Mouse (Mus musculus) gastrocnemius, postnatal 14 days (tissue): ENCODE data around the gene Pmpca. TPM values are rescaled to one million over a fixed set of nuclear protein-coding genes. Genes with fewer than 3 reads are reported as not detected.
"Not testable (repeated sequence)": the region's sequence is repeated elsewhere in the genome, so short reads cannot be mapped to it uniquely, and the experiment has no call there.

Source experiments
- DNase-seq: peaks from one replicate; pipeline ENCODE4 v3.0.0; 2021; ENCODE audit warnings: mixed read lengths
- intact Hi-C: fragments of 180-260 bp; cut with DNase I; formaldehyde crosslinking; loops from one replicate; pipeline ENCODE4 v1.15.1; 2025; ENCODE audit warnings: low total_unique reads
- total RNA-seq, 2 experiments: library from RNA; stranded (reverse); gene quantifications; 2 replicates each; pipeline ENCODE4 v1.2.3; 2021

The Pmpca gene
- total RNA-seq, 2 experiments from 2014 or later: 125 to 136 TPM

GRCm38 (mm10) chr2:26364738-26365465 is 24.2 kb upstream of the Pmpca start:
- peak; percentile 88 for DNase-seq
- intact Hi-C loops: no loop called here

GRCm38 (mm10) chr2:26367911-26368310 is 21.2 kb upstream of the Pmpca start:
- intact Hi-C loops: no loop called here
- no peak for DNase-seq

- DNase-seq: no peak
Observed at GRCm38 (mm10) chr2:26368572-26368971, 20.6 kb upstream of the Pmpca start.

GRCm38 (mm10) chr2:26372396-26372795 is 16.7 kb upstream of the Pmpca start:
- no peak for DNase-seq
- intact Hi-C loops: no loop called here

More at GRCm38 (mm10) chr2:26368572-26368971, 20.6 kb upstream of the Pmpca start:
- intact Hi-C loops: no loop called here

- intact Hi-C loops: no loop called here
- DNase-seq: peak; percentile 84
Observed at GRCm38 (mm10) chr2:26380131-26380771, 8.9 kb upstream of the Pmpca start, which contains the start of gene Snapc4. Gene Snapc4 (minus strand): TSS chr2:26380653.

GRCm38 (mm10) chr2:26380871-26381270 is 8.3 kb upstream of the Pmpca start:
- intact Hi-C loops: not testable (repeated sequence)

GRCm38 (mm10) chr2:26387713-26388112 is 1.4 kb upstream of the Pmpca start:
- intact Hi-C loops: no loop called here
- no peak for DNase-seq

More at GRCm38 (mm10) chr2:26380871-26381270, 8.3 kb upstream of the Pmpca start:
- not testable (repeated sequence) for DNase-seq

- intact Hi-C loops: no loop called here
- peak; percentile 33 for DNase-seq
Observed at GRCm38 (mm10) chr2:26388682-26389153, 421 bp upstream of the Pmpca start.

GRCm38 (mm10) chr2:26390954-26391353 is 1.8 kb downstream of the Pmpca start:
- DNase-seq: no peak
- intact Hi-C loops: loop anchor here (5.0 kb wide), 1 partner anchor 51 kb away; no protein-coding TSS in a partner anchor

GRCm38 (mm10) chr2:26391617-26392016 is 2.5 kb downstream of the Pmpca start:
- no peak for DNase-seq
- intact Hi-C loops: loop anchor here (5.0 kb wide), 1 partner anchor 51 kb away; no protein-coding TSS in a partner anchor

GRCm38 (mm10) chr2:26398978-26399377 is 9.8 kb downstream of the Pmpca start:
- intact Hi-C loops: no loop called here

GRCm38 (mm10) chr2:26399647-26400046 is 10.5 kb downstream of the Pmpca start:
- intact Hi-C loops: no loop called here
- DNase-seq: peak; percentile 46

More at GRCm38 (mm10) chr2:26398978-26399377, 9.8 kb downstream of the Pmpca start:
- no peak for DNase-seq

- no peak for DNase-seq
- intact Hi-C loops: no loop called here
Observed at GRCm38 (mm10) chr2:26400296-26400695, 11.2 kb downstream of the Pmpca start.

GRCm38 (mm10) chr2:26401023-26401422 is 11.9 kb downstream of the Pmpca start:
- no peak for DNase-seq
- intact Hi-C loops: no loop called here

GRCm38 (mm10) chr2:26402265-26402664 is 13.1 kb downstream of the Pmpca start:
- intact Hi-C loops: no loop called here
- DNase-seq: no peak

- intact Hi-C loops: no loop called here
- DNase-seq: no peak
Observed at GRCm38 (mm10) chr2:26403306-26403705, 14.2 kb downstream of the Pmpca start.

GRCm38 (mm10) chr2:26408515-26409356 is 19.6 kb downstream of the Pmpca start, which contains the start of gene Inpp5e:
Gene Inpp5e (minus strand): TSS chr2:26409203.
- DNase-seq: peak; percentile 96
- intact Hi-C loops: no loop called here

- no peak for DNase-seq
- intact Hi-C loops: no loop called here
Observed at GRCm38 (mm10) chr2:26409362-26409761, 20.2 kb downstream of the Pmpca start.

GRCm38 (mm10) chr2:26410091-26410490 is 21.0 kb downstream of the Pmpca start:
- intact Hi-C loops: no loop called here
- DNase-seq: no peak
